Mouse (Mus musculus) bone marrow macrophage, adult 2 months (primary cell): ENCODE data around the gene Sbk3.

Experiments used
- CTCF ChIP-seq: IDR thresholded peaks from 2 replicates; pipeline ENCODE4 v1.5.1; 2012; ENCODE audit warnings: low read depth, mild to moderate bottlenecking, low read length, moderate library complexity
- POLR2A ChIP-seq: IDR thresholded peaks from 2 replicates; pipeline ENCODE4 v1.6.1; 2012; ENCODE audit warnings: mild to moderate bottlenecking, low read depth, low read length, borderline replicate concordance

GRCm38 (mm10) chr7:5008229-5008628 is 37.3 kb upstream of the Sbk3 start:
- no peak for TF ChIP-seq POLR2A
- TF ChIP-seq CTCF: no peak
